Mouse (Mus musculus) gastrocnemius, adult 18-20 months (tissue): ENCODE data around the gene Tuft1. TPM values are rescaled to one million over a fixed set of nuclear protein-coding genes. Genes with fewer than 3 reads are reported as not detected.

ENCODE experiments used
- DNase-seq: peaks from one replicate; pipeline ENCODE4 v3.0.0; 2021; ENCODE audit warnings: low spot score
- total RNA-seq, 2 experiments: library from RNA; stranded (reverse); gene quantifications; 2 replicates each; pipeline ENCODE4 v1.2.3; 2021

The Tuft1 gene
- total RNA-seq, 2 experiments from 2014 or later = 0.85 to 0.94 TPM

DNA sequence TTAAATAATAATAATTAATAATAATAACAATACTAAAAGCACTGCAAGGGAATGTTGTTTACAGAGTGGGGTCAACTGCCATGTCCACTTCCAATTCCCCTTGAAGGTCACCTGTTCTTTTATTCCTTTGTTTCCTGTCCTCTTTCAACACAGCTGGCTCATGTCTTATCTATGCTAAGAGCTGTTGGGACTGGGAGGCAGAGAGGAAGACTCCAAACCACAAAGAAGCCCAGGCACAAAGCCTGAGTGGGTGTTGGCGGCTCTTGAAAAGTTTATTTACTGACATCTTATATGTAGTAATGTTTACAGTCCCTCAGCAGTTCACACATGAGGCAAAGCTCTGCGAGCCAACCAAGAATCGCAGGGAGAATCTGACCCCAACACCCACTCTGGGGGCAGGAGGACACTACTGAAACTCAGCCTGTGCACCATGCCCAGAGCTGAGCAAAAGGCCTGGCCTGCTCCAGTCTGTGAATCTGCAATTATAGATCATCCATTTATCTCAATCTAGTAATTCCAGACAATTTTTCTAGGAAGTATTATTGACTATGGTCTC lies 61.4 kb downstream of the Tuft1 start:
- no peak for DNase-seq

DNA sequence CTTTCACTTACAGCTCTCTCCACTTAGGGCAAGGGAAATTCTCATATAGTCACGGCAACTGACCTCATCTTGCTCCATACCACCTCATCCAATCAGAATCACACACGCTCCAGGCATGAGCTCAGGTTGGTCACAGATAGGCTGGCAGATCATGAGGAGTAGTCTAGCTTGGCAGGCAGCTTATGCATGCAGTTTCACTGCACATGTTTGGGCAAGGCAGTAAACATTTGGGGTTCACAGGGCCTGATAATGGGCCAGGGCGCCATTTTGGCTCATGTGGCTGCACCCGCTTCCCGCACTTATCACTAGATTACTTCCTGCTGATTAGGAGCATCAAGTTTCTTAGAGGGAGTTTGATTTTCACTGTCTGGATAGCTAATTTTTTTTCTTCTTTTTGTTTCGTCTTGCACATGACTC lies 62.8 kb downstream of the Tuft1 start:
- no peak for DNase-seq

DNA sequence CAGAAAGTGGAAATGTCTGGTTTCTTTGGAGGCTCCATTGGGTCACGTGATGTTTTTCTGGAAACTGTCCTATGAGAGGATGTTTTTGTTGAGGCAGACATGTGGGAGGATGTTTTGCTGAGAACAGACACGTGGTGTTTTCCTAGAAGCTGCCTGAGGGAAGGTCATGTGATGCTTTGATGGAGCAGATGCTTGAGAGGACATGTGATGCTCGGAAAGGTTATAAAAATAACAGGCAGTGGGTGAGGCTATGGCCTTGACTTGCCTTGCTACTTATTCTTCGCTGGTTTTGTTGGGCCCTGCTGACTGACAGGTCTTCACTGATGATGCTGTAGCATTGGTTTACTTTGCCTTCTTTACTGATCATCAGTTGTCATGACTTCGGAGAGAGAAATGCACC lies 67.6 kb downstream of the Tuft1 start:
- no peak for DNase-seq

DNA sequence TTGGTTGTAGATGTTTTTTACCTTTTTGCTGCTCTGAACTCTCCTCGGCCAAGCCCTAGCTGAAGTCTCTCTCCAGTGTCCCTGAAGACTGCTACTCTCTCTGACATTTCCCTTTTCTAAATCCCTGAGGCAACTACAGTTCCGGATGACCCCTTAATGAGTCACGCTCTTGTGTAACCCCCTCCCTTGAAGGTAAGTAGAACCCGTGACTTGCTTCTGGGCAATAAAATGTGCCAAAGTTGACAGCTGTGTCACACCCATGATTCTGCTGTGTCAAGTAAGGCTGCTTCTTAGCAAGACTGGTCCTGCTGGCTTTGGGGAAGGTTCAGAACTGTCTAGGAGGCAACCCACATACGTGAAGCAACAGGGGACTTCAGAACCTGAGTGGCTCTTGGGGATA lies 70.7 kb downstream of the Tuft1 start:
- no peak for DNase-seq

DNA sequence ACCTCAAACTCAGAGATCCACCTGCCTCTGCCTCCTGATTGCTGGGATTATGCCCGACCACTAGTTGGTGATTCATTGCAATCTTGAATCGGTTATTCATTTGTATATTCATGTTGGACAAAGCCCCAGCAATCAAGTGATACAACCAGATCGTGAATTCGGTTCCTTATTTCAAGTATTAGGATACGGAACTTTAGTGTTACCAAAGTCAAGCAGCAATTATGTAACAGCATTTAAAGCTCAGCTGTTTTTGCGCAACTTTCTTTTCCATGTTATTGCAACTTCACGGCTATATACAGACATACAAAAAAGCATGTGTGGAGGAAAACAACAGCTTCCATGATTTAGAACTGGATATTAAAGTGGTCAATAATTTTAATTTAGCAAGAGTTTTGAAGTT lies 75.7 kb downstream of the Tuft1 start:
- DNase-seq = no peak

DNA sequence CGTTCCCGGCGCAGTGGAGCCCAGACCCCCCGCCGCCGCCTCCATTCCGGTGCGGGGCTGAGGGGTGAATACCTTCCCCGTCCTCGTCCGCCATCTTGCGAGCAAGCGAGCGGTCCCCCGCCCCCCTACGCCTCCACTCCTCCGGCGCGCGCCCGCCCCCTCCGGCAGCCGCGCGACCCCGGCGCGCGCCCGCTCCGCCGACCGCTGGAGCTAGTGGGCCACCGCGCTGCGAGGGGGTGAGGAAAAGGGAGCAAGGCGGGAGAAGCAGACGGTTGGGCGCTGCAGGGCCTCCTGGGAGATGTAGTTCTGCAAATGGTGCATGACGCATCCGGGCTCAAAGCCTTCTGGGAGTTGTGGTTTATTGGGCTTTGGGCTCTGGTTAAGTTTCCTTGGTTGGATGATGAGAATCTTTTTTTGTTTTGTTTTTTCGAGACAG lies 76.2 kb downstream of the Tuft1 start, which contains the start of gene Snx27:
Gene Snx27, minus strand, starts transcription at position 261 of the 436 bp plus-strand sequence.
- peak; percentile 92 for DNase-seq

DNA sequence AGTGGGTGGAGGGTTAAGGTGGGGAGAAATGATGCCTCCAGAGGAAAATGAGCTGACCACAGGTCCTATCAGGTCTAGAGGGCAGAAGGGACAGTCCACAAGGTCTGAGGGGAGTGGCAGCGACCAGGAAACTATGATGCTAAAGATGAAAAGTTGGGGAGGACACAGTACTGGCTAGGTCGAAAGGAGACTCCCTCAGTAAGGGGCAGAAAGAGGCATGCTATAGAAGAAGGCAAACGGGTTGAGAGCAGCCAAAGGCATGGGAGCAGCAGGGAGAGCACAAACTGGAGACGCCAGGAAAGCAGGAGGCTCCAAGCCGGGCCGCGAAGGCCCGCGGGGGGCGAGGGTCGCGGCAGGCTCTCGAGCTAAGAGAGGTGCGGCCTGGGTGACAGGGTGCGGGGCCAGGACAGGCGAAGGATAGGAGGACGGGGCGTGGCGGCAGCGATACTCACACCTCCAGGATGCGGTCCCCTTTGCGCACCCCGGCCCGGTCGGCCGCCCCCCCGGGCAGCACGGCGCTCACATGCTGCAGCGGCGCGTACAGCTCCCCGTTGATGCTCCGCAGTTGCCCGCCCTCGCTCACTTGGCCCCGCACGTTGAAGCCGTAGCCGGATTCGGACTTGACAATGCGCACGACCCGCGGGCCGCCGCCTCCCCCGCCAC lies 76.7 kb downstream of the Tuft1 start:
- DNase-seq = no peak

DNA sequence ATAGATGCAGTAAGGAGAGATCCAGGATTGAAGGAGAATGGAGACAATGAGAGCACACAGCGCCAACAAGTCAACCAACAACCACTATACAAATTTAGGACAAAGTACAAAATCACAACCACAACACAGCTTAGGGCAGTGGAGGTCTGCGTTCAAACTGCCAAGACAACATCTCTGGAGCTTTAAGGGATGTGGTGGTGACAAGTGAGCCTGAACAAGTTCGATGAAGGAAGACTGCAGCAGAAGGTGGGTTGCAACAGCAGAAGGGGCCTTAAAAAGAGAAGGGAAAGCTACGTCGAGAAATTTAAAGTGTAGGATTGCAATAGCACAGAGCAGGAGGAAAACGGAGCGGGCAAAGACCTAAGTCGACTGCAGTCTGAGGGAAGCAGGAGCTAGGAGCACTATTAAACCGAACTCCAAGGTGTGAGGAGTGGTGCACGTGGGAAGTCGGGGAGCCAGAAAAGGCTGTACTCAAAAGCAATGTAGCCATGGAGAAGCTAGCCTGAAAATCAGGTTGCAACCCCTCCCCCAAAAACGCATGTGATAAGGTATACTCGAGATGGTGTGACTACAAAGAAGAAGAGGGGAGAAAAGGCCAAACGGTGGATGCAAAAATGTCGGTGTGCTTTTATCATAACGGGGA lies 77.4 kb downstream of the Tuft1 start:
- DNase-seq = no peak

DNA sequence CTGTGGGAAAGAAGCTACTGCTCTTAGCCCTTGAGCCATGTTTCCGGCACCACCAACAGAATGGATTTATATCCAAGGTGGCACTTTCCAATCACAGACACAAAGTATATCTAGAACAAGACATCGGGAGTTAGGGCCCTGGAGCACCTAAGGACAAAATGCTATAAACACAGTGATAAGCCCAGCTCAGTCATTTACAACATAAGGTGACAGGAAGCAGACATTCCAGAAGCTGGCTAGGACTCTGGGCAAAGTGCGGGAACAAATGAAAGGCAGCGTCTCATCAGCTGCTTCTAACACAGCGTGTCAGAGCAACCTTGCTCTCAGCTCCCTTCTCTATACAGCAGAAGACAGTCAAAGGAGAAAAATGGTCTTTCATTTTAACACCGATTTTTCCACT lies 84.2 kb downstream of the Tuft1 start:
- no peak for DNase-seq

DNA sequence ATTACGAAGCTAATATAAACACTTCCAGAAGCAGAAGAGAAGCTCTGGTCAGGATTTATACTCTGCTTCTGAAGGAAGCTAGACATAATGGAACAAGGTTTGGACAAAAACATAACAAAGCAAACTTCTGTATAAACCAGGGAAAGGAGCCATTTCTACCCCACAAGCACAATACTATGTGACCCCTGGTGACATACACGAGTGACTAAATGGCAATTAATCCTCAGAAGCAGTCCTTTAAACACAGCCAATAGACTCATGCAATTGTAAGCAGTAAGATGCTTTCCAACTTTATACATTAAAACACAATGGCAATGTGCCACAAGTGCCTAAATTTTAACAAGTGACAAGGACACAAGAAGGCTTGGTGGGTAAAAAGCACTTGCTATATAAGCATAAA lies 91.4 kb downstream of the Tuft1 start:
- no peak for DNase-seq

DNA sequence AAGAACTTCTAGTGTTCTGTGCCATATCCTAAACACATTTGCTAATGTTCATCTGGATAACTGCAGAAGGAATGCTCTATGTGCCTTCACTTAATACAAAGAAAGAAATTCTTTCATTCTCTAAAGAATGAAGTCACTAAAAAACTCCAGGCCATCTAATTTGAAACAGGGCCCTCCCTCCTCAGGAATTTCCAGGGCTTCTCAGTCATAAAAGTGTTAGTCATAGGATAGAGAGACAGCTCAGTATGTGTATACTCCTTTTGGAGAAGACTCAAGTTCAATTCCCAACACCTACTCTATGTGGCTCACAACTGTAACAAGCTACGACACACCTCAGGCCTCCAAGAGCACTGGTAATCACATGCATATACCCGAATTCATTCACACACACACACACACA lies 93.1 kb downstream of the Tuft1 start:
- peak; percentile 25 for DNase-seq

DNA sequence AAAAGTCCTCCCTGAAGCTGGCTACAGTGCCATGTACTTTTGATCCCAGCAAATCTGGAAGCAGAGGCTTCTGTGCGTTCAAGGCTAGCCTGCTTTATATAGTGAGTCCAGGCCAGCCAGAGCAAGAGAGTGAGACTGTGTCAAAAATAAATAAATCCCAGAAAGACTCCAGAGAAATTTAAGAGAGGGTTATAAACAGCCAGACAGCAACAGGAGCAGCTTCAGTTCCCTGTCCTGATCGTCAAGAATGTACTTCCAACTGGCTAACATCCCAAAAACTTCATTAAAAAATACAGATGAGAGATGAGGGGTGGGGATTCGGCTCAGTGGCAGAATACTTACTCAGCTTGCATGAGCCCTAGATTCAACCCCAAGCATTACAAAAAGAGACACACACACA lies 93.5 kb downstream of the Tuft1 start:
- peak; percentile 26 for DNase-seq

DNA sequence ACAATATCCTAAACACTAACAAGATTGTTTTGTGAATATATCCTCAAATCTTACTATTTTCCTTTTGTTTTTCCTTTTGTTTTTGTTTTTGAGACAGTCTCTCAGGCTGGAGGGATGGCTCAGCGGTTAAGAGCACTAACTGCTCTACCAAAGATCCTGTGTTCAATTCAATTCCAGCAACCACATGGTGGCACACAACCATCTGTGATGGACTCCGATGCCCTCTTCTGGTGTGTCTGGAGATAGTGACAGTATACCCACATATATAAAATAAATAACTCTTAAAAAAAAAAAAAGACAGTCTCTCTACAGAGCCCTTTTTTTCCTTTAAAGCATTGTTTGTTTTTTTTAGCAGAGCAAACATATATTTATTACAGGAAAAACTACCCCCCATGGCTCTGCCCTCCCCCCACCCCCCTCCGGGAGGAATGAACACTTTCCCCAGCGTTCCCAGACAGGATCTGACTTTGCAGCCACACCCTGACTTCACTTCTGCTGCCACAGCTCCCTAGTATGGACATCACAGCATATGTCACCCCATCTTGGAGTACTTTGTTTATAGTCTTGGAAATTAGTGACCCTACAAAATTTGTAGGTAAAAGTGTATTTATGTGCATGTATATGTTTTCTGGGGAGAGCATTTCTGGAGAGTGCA lies 94.2 kb downstream of the Tuft1 start:
- no peak for DNase-seq

DNA sequence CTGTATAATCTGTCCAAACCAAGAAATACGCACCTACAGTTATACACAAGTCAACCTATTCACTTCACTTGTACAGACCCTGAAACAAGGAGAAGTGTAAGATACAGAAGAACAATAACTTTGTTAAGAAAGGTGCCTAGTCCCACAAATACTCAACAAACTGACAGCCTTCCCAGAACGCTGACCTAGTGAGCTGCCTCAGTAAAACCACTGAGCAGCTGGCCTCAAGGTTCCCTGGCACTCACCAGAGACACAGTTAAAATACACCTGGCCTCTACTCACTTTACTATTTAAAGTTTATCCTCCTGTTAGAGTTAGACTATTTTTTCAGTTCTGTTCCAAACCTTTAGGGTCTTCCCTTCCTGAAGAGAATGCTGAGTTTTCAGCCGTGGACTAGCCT lies 95.5 kb downstream of the Tuft1 start:
- peak; percentile 21 for DNase-seq

Other genes with a start within 250 kb of the Tuft1 start
- 1 to 10 TPM; 5.2 to 7.0 TPM for gene Tdrkh, start 245.6 kb downstream of the Tuft1 start, total RNA-seq
- 10 to 100 TPM; 30.0 to 33.8 TPM for gene Mrpl9, start 215.6 kb downstream of the Tuft1 start, total RNA-seq
- not detected for gene Oaz3, start 215.0 kb downstream of the Tuft1 start, total RNA-seq
- gene Celf3, start 180.6 kb downstream of the Tuft1 start, total RNA-seq = not detected
- gene Riiad1, start 178.5 kb downstream of the Tuft1 start, total RNA-seq = 10 to 100 TPM; 12.9 to 13.0 TPM
- 10 to 100 TPM; 32.5 to 38.7 TPM for gene Snx27, start 76.2 kb downstream of the Tuft1 start, total RNA-seq
- gene Gm10972, start 15.8 kb downstream of the Tuft1 start, total RNA-seq = not detected
- 1 to 10 TPM; 1.9 to 3.7 TPM for gene Selenbp2, start 34.7 kb upstream of the Tuft1 start, total RNA-seq
- under 1 TPM; 0.05 to 0.14 TPM for gene Cgn, start 127.6 kb upstream of the Tuft1 start, total RNA-seq
- gene Pogz, start 178.7 kb upstream of the Tuft1 start, total RNA-seq = 10 to 100 TPM; 13.0 to 16.4 TPM
- 100 to 1,000 TPM; 173 to 201 TPM for gene Psmb4, start 228.1 kb upstream of the Tuft1 start, total RNA-seq